Mouse (Mus musculus): Measurements from ENCODE around the gene Dtx3. TPM values are rescaled to one million over a fixed set of nuclear protein-coding genes. Genes with fewer than 3 reads are reported as not detected.
A peak's percentile ranks its signal among the peaks of the same experiment; 100 is the strongest.

The Dtx3 gene
- polyA plus RNA-seq (2016; fragmentation: Nextera tagmentation; extraction: Ambion mirVana), result 74.3 and 75.1 TPM in 2 replicates

GRCm38 (mm10) chr10:127195328-127196129, at the start of gene Dtx3:
Gene Dtx3, minus strand, starts transcription at chr10:127195728.
- peak within 1 kb of the TSS; percentile 94 for H3K4me2 ChIP-seq
- peak within 1 kb of the TSS; percentile 88 for H3K4me3 ChIP-seq
- WGBS, result under 1% methylated on average over 39 of the region's 47 CpGs
- peaks cover 49% of the 10 kb centered on the region for H3K36me3 ChIP-seq
- H3K27me3 ChIP-seq (replicated peaks), result no peaks in the 10 kb centered on the region
- ATAC-seq (ENCODE audit: insufficient number of reproducible peaks, low FRiP score), result peak; percentile 63
- H3K4me1 ChIP-seq (replicated peaks), result peaks cover 30% of the 10 kb centered on the region
- peak within 1 kb of the TSS; percentile 91 for H3K27ac ChIP-seq (ENCODE audit: poor library complexity, severe bottlenecking)
- H3K9me3 ChIP-seq (replicated peaks), result no peaks in the 10 kb centered on the region
- peak within 1 kb of the TSS; percentile 88 for H3K9ac ChIP-seq

- ATAC-seq (ENCODE audit: insufficient number of reproducible peaks, low FRiP score), result no peak
- Histone ChIP-seq H3K36me3 (no peaks in the 10 kb centered on the region), H3K27me3 (replicated peaks) (peaks cover 50% of the 10 kb centered on the region), H3K9ac (no peak overlapping the region), H3K27ac (ENCODE audit: poor library complexity, severe bottlenecking) (no peak overlapping the region), H3K4me1 (replicated peaks) (0 out of 2 replicates have a peak, but pooled peaks cover 4% of the 10 kb centered on the region), H3K4me3 (no peak overlapping the region), H3K9me3 (replicated peaks) (no peaks in the 10 kb centered on the region), H3K4me2 (no peak overlapping the region)
- 59% methylated on average over 18 of the region's 18 CpGs for WGBS
Measured at GRCm38 (mm10) chr10:127238241-127238824, 42.8 kb upstream of the Dtx3 start.

GRCm38 (mm10) chr10:127236541-127236940, 41.0 kb upstream of the Dtx3 start:
- no peak overlapping the region for H3K4me2 ChIP-seq
- H3K4me3 ChIP-seq, result no peak overlapping the region
- no peak overlapping the region for H3K9ac ChIP-seq
- ATAC-seq (ENCODE audit: insufficient number of reproducible peaks, low FRiP score), result no peak
- H3K36me3 ChIP-seq, result no peaks in the 10 kb centered on the region
- 45% methylated on average over 9 of the region's 9 CpGs for WGBS
- H3K27me3 ChIP-seq (replicated peaks), result peaks cover 51% of the 10 kb centered on the region
- no peaks in the 10 kb centered on the region for H3K9me3 ChIP-seq (replicated peaks)
- 0 out of 2 replicates have a peak, but pooled peaks cover 4% of the 10 kb centered on the region for H3K4me1 ChIP-seq (replicated peaks)
- H3K27ac ChIP-seq (ENCODE audit: poor library complexity, severe bottlenecking), result no peak overlapping the region

GRCm38 (mm10) chr10:127233141-127233540, 37.6 kb upstream of the Dtx3 start:
- no peak for ATAC-seq (ENCODE audit: insufficient number of reproducible peaks, low FRiP score)
- Histone ChIP-seq H3K9ac (no peak overlapping the region), H3K36me3 (no peaks in the 10 kb centered on the region), H3K27ac (ENCODE audit: poor library complexity, severe bottlenecking) (no peak overlapping the region), H3K9me3 (replicated peaks) (no peaks in the 10 kb centered on the region), H3K4me1 (replicated peaks) (no peaks in the 10 kb centered on the region), H3K4me2 (no peak overlapping the region), H3K4me3 (no peak overlapping the region), H3K27me3 (replicated peaks) (peaks cover 51% of the 10 kb centered on the region)
- 70% methylated on average over 9 of the region's 9 CpGs for WGBS

- no peaks in the 10 kb centered on the region for H3K36me3 ChIP-seq
- H3K9me3 ChIP-seq (replicated peaks), result no peaks in the 10 kb centered on the region
- H3K9ac ChIP-seq, result no peak overlapping the region
- 77% methylated on average over 14 of the region's 14 CpGs for WGBS
- no peak overlapping the region for H3K27ac ChIP-seq (ENCODE audit: poor library complexity, severe bottlenecking)
- H3K4me3 ChIP-seq, result no peak overlapping the region
- H3K4me1 ChIP-seq (replicated peaks), result no peaks in the 10 kb centered on the region
- H3K27me3 ChIP-seq (replicated peaks), result peaks cover 46% of the 10 kb centered on the region
- no peak overlapping the region for H3K4me2 ChIP-seq
- ATAC-seq (ENCODE audit: insufficient number of reproducible peaks, low FRiP score), result no peak
Measured at GRCm38 (mm10) chr10:127231741-127232140, 36.2 kb upstream of the Dtx3 start.

GRCm38 (mm10) chr10:127230693-127231092, 35.2 kb upstream of the Dtx3 start:
- Histone ChIP-seq H3K9ac (no peak overlapping the region), H3K4me1 (replicated peaks) (no peaks in the 10 kb centered on the region), H3K4me3 (no peak overlapping the region), H3K9me3 (replicated peaks) (no peaks in the 10 kb centered on the region), H3K27me3 (replicated peaks) (peaks cover 40% of the 10 kb centered on the region), H3K36me3 (no peaks in the 10 kb centered on the region), H3K27ac (ENCODE audit: poor library complexity, severe bottlenecking) (no peak overlapping the region), H3K4me2 (no peak overlapping the region)
- WGBS, result 75% methylated on average over 12 of the region's 12 CpGs
- ATAC-seq (ENCODE audit: insufficient number of reproducible peaks, low FRiP score), result no peak

GRCm38 (mm10) chr10:127228897-127229296, 33.4 kb upstream of the Dtx3 start:
- peak; percentile 37; the same call in 1 of the 2 replicates for ATAC-seq (ENCODE audit: insufficient number of reproducible peaks, low FRiP score)
- Histone ChIP-seq H3K27ac (ENCODE audit: poor library complexity, severe bottlenecking) (no peak overlapping the region), H3K9me3 (replicated peaks) (no peaks in the 10 kb centered on the region), H3K9ac (no peak overlapping the region), H3K4me1 (replicated peaks) (no peaks in the 10 kb centered on the region), H3K36me3 (no peaks in the 10 kb centered on the region), H3K4me3 (no peak overlapping the region), H3K27me3 (replicated peaks) (peaks cover 42% of the 10 kb centered on the region), H3K4me2 (no peak overlapping the region)
- 17% methylated on average over 4 of the region's 4 CpGs for WGBS

GRCm38 (mm10) chr10:127227163-127227562, 31.6 kb upstream of the Dtx3 start:
- ATAC-seq (ENCODE audit: insufficient number of reproducible peaks, low FRiP score), result no peak
- Histone ChIP-seq H3K4me3 (no peak overlapping the region), H3K27ac (ENCODE audit: poor library complexity, severe bottlenecking) (no peak overlapping the region), H3K36me3 (no peaks in the 10 kb centered on the region), H3K4me2 (no peak overlapping the region), H3K9ac (no peak overlapping the region), H3K4me1 (replicated peaks) (no peaks in the 10 kb centered on the region), H3K27me3 (replicated peaks) (peaks cover 41% of the 10 kb centered on the region), H3K9me3 (replicated peaks) (no peaks in the 10 kb centered on the region)
- WGBS, result 73% methylated on average over 8 of the region's 8 CpGs

- 66% methylated on average over 8 of the region's 8 CpGs for WGBS
- Histone ChIP-seq H3K4me1 (replicated peaks) (no peaks in the 10 kb centered on the region), H3K36me3 (no peaks in the 10 kb centered on the region), H3K4me3 (no peak overlapping the region), H3K9ac (no peak overlapping the region), H3K27me3 (replicated peaks) (peaks cover 36% of the 10 kb centered on the region), H3K27ac (ENCODE audit: poor library complexity, severe bottlenecking) (no peak overlapping the region), H3K4me2 (no peak overlapping the region), H3K9me3 (replicated peaks) (no peaks in the 10 kb centered on the region)
- ATAC-seq (ENCODE audit: insufficient number of reproducible peaks, low FRiP score), result no peak
Measured at GRCm38 (mm10) chr10:127226318-127226895, 30.9 kb upstream of the Dtx3 start.

- Histone ChIP-seq H3K9ac (no peak overlapping the region), H3K27me3 (replicated peaks) (peaks cover 32% of the 10 kb centered on the region), H3K9me3 (replicated peaks) (no peaks in the 10 kb centered on the region), H3K4me1 (replicated peaks) (no peaks in the 10 kb centered on the region), H3K4me3 (no peak overlapping the region), H3K27ac (ENCODE audit: poor library complexity, severe bottlenecking) (no peak overlapping the region), H3K36me3 (no peaks in the 10 kb centered on the region), H3K4me2 (no peak overlapping the region)
- 24% methylated on average over 10 of the region's 10 CpGs for WGBS
- no peak for ATAC-seq (ENCODE audit: insufficient number of reproducible peaks, low FRiP score)
Measured at GRCm38 (mm10) chr10:127225732-127226131, 30.2 kb upstream of the Dtx3 start.

GRCm38 (mm10) chr10:127225213-127225612, 29.7 kb upstream of the Dtx3 start:
- peaks cover 28% of the 10 kb centered on the region for H3K27me3 ChIP-seq (replicated peaks)
- no peak overlapping the region for H3K9ac ChIP-seq
- no peak for ATAC-seq (ENCODE audit: insufficient number of reproducible peaks, low FRiP score)
- H3K27ac ChIP-seq (ENCODE audit: poor library complexity, severe bottlenecking), result no peak overlapping the region
- H3K36me3 ChIP-seq, result no peaks in the 10 kb centered on the region
- H3K4me1 ChIP-seq (replicated peaks), result no peaks in the 10 kb centered on the region
- H3K4me3 ChIP-seq, result no peak overlapping the region
- H3K4me2 ChIP-seq, result no peak overlapping the region
- whole genome bisulfite sequencing, result 57% methylated on average over 6 of the region's 6 CpGs
- 0 out of 2 replicates have a peak, but pooled peaks cover 2% of the 10 kb centered on the region for H3K9me3 ChIP-seq (replicated peaks)
